Mouse (Mus musculus) olfactory bulb, adult 2 months (tissue): ENCODE results near the gene Kcna10.

Experiments
- CTCF ChIP-seq: fragments of 200-500 bp; IDR thresholded peaks from 2 replicates; pipeline ENCODE4 v1.5.1; 2012; ENCODE audit warnings: low read depth, mild to moderate bottlenecking, low read length, moderate library complexity; ENCODE audit not compliant: insufficient read depth
- POLR2A ChIP-seq: fragments of 200-500 bp; IDR thresholded peaks from 2 replicates; pipeline ENCODE4 v1.6.1; 2012; ENCODE audit warnings: mild to moderate bottlenecking, low read depth, low read length, moderate library complexity; ENCODE audit not compliant: insufficient read depth

- no peak for TF ChIP-seq POLR2A
- no peak for TF ChIP-seq CTCF
Measured at GRCm38 (mm10) chr3:107180860-107181259, 2.0 kb upstream of the Kcna10 start.
